Mouse (Mus musculus) stomach, postnatal 0 days (tissue): ENCODE measurements at regions not wholly inside any gene's neighbourhood (a gene's known extent, or its start where the extent isn't known, plus 50 kb on each side); places are given as distances from the start of the nearest gene placed in this dataset.
"Not testable (repeated sequence)": the region's sequence is repeated elsewhere in the genome, so short reads cannot be mapped to it uniquely, and the experiment has no call there.

Source experiments
- CTCF ChIP-seq: IDR thresholded peaks from 2 replicates; pipeline ENCODE4 v1.5.1; 2016; ENCODE audit warnings: antibody characterized with exemption, low read depth, mild to moderate bottlenecking, moderate library complexity
- EP300 ChIP-seq: optimal IDR thresholded peaks from 2 replicates; pipeline ENCODE3; 2016; ENCODE audit warnings: antibody characterized with exemption

- not testable (repeated sequence) for TF ChIP-seq EP300, CTCF
Measured at GRCm38 (mm10) chr6:82247652-82248051, 154.5 kb upstream of the Tacr1 start.
